Mouse (Mus musculus): ENCODE measurements around the gene Sec13. TPM values are rescaled to one million over a fixed set of nuclear protein-coding genes. Genes with fewer than 3 reads are reported as not detected.

The Sec13 gene
- total RNA-seq, 2 experiments from 2014 or later: 64.4 to 65.6 TPM

GRCm38 (mm10) chr6:113678246-113679012, 62.1 kb downstream of the Sec13 start:
- intact Hi-C loops (cut with DNase I): no loop called here
- peak in 1 of 2 experiments; percentile 24 for DNase-seq (ENCODE audit: low spot score in 2 of 2)

Small RNAs within 50 kb of the gene (microRNA-seq; reads per million reads assigned to microRNA genes)
- gene Mir7042: 0.76 reads per million

Other genes starting within 250 kb of the Sec13 start
- gene Prrt3, start 238.8 kb downstream of the Sec13 start, total RNA-seq (2021): 10 to 100 TPM; 59.4 to 59.9 TPM
- 10 to 100 TPM; 71.7 to 81.1 TPM for gene Emc3, start 209.1 kb downstream of the Sec13 start, total RNA-seq (2021)
- 1 to 10 TPM; 1.5 to 3.3 TPM for gene Fancd2, start 209.1 kb downstream of the Sec13 start, total RNA-seq (2021)
- under 1 TPM in 1 of 2 experiments, not detected in 1; 0.32 TPM for gene Fancd2os, start 140.0 kb downstream of the Sec13 start, total RNA-seq (2021)
- 100 to 1,000 TPM; 218 to 259 TPM for gene Brk1, start 136.0 kb downstream of the Sec13 start, total RNA-seq (2021)
- gene Vhl, start 116.8 kb downstream of the Sec13 start, total RNA-seq (2021): 10 to 100 TPM; 48.1 to 49.8 TPM
- gene Irak2, start 102.3 kb downstream of the Sec13 start, total RNA-seq (2021): 10 to 100 TPM; 21.0 to 24.9 TPM
- 10 to 100 TPM; 71.2 to 75.5 TPM for gene Tatdn2, start 43.7 kb downstream of the Sec13 start, total RNA-seq (2021)
- gene Ghrl, start 20.9 kb downstream of the Sec13 start, total RNA-seq (2021): not detected